Mouse (Mus musculus) forebrain, embryonic 14.5 days (tissue): ENCODE results near the gene Patj. TPM values are rescaled to one million over a fixed set of nuclear protein-coding genes. Genes with fewer than 3 reads are reported as not detected.

Experiments used
- ATAC-seq: fragments of 200-750 bp; cut with Nextera tagmentation; 2 replicates; pipeline ENCODE4 v1.8.0; 2017; ENCODE audit warnings: mild to moderate bottlenecking, moderate library complexity
- DNase-seq: peaks from one replicate; pipeline ENCODE4 v3.0.0-alpha.2; 2015; ENCODE audit warnings: low spot score
- H3K27ac ChIP-seq: fragments of 300-500 bp; sonication (generic); 2 replicates; pipeline ENCODE4 v1.5.1; 2014; ENCODE audit warnings: low read depth, mild to moderate bottlenecking, control low read depth, low read length, moderate library complexity
- H3K27me3 ChIP-seq: fragments of 300-500 bp; sonication (generic); replicated peaks from 2 replicates; pipeline ENCODE4 v1.6.1; 2014; ENCODE audit warnings: low read length, control low read depth, mixed read lengths; ENCODE audit not compliant: control insufficient read depth, insufficient read depth
- H3K36me3 ChIP-seq: fragments of 300-500 bp; sonication (generic); 2 replicates; pipeline ENCODE4 v1.6.1; 2014; ENCODE audit warnings: low read length, control low read depth; ENCODE audit not compliant: control insufficient read depth, insufficient read depth
- H3K4me1 ChIP-seq: fragments of 300-500 bp; sonication (generic); 2 replicates; pipeline ENCODE4 v1.6.1; 2014; ENCODE audit warnings: antibody characterized with exemption, low read length, control low read depth; ENCODE audit not compliant: control insufficient read depth, insufficient read depth
- H3K4me2 ChIP-seq: fragments of 300-500 bp; sonication (generic); 2 replicates; pipeline ENCODE4 v1.6.1; 2014; ENCODE audit warnings: mild to moderate bottlenecking, control low read depth, low read length
- H3K4me3 ChIP-seq: fragments of 300-500 bp; sonication (generic); 2 replicates; pipeline ENCODE4 v1.5.1; 2014; ENCODE audit warnings: low read depth, low read length, control low read depth
- H3K9ac ChIP-seq: fragments of 300-500 bp; sonication (generic); 2 replicates; pipeline ENCODE4 v1.6.1; 2014; ENCODE audit warnings: mild to moderate bottlenecking, low read length, control low read depth, moderate library complexity
- H3K9me3 ChIP-seq: fragments of 300-500 bp; sonication (generic); replicated peaks from 2 replicates; pipeline ENCODE4 v1.6.1; 2016; ENCODE audit warnings: low read length, control low read depth, mixed read lengths; ENCODE audit not compliant: control insufficient read depth
- WGBS: fragments of 180-500 bp; shearing (Covaris S2); extraction: QIAGEN DNeasy Blood & Tissue Kit; methylation state at CpG from one replicate; pipeline ENCODE4 v1.1.7; 2014; 5-methylcytosine and 5-hydroxymethylcytosine counted together
- microRNA-seq: library from miRNA; unstranded; fragments of <30 nt; microRNA quantifications from one replicate; pipeline ENCODE4, GENCODE M21; 2016
- polyA plus RNA-seq: library from polyadenylated mRNA; unstranded; fragments of >200 nt; fragmentation: Nextera tagmentation; extraction: Ambion mirVana; gene quantifications from 2 replicates; pipeline ENCODE4 v1.2.1, GENCODE M21; 2014

Patj gene
- polyA plus RNA-seq, 1 experiment from 2014 or later = 7.1 TPM

DNA sequence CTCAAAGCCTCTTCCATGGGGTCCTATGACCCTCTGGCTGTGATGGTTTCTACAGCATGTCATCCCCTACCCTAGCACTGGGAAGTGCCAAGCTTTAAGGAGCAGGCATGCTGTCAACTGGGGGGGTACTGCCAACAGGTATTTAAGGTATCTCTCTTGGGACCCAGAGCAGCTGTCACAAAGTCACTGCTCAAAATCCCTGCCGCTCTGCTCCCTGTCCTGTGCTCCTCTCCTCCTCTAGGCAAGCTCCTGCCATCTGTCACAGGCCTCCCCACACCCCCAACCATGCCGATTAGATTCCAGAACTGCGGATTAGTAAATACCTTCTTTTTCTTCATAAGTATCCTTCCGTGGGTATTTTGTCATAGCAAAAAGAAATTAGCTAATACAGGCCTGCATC, 358.9 kb downstream of the Patj start:
- H3K36me3 ChIP-seq = no peaks in the 10 kb centered on the region
- H3K9ac ChIP-seq = no peak overlapping the region
- 69% methylated on average over 4 of the region's 4 CpGs for WGBS
- no peak overlapping the region for H3K4me2 ChIP-seq
- DNase-seq (no peak), ATAC-seq (no peak)
- no peaks in the 10 kb centered on the region for H3K4me1 ChIP-seq
- no peak overlapping the region for H3K4me3 ChIP-seq
- H3K9me3 ChIP-seq = no peaks in the 10 kb centered on the region
- H3K27me3 ChIP-seq = no peaks in the 10 kb centered on the region
- H3K27ac ChIP-seq = no peak overlapping the region

DNA sequence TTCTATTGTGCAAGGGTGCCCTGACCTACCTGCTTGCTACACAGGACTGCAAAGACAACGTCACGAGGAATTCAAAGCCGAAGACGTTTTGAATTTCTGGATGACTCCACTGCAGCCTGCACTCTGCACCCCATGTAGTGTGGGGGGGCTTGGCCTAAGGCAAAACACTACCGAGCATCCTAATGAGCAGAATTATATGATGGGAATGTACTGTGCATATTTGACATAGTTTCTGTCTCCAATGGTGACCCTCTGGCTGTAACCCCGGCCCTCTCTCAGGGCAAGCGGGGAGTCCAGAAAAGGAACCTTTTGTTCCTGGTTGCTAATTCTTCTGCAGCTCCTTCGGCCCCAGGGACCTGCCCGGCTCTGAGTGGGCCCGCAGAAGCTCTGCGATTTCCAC, 360.6 kb downstream of the Patj start:
- DNase-seq = no peak
- Histone ChIP-seq H3K27me3 (no peaks in the 10 kb centered on the region), H3K4me3 (no peak overlapping the region), H3K9me3 (no peaks in the 10 kb centered on the region), H3K4me2 (no peak overlapping the region), H3K9ac (no peak overlapping the region), H3K36me3 (no peaks in the 10 kb centered on the region), H3K27ac (no peak overlapping the region), H3K4me1 (no peaks in the 10 kb centered on the region)
- ATAC-seq = no peak
- 21% methylated on average over 11 of the region's 11 CpGs for WGBS

DNA sequence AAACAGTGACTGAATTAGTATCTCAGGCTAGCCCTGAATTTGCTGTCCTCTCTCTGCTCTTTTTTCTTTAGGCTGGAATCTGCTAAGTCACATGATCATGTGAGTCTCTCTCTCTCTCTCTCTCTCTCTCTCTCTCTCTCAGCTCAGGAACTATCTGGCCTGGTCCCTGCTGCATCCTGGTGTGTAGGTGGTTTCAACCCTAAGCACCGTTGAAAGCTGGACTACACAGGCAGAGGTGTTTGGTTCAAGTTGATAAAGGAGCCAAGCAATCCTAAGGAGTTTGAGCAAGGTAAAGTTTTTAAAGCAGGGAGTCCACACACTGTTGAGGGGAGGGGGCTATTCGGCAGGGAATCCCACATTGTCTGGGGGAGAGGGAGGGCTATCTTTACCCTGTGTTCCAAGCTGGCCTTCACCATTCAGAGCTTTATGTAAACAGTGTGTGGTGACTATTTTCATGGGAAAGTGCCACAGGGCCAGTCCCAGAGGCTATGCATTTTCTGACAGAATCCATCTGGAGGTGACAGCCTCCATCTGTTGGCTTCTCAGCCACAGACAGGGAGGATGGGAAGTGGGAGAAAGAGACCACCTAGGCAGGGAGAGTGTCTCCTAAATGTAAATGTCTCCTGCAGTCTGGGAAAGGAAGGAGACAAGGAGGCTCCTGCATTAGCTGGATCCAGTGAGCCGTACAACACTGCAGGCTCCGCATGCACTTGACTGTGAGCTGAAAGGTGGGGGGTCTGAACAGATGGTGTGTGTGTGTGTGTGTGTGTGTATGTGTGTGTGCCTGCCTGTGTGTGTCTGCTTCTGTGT, 362.6 kb downstream of the Patj start:
- no peaks in the 10 kb centered on the region for H3K9me3 ChIP-seq
- no peak overlapping the region for H3K4me2 ChIP-seq
- H3K36me3 ChIP-seq = no peaks in the 10 kb centered on the region
- H3K9ac ChIP-seq = no peak overlapping the region
- peak; percentile 92 for ATAC-seq
- no peaks in the 10 kb centered on the region for H3K27me3 ChIP-seq
- DNase-seq = peak; percentile 75
- H3K27ac ChIP-seq = no peak overlapping the region
- 35% methylated on average over 4 of the region's 4 CpGs for WGBS
- H3K4me3 ChIP-seq = no peak overlapping the region
- no peaks in the 10 kb centered on the region for H3K4me1 ChIP-seq

DNA sequence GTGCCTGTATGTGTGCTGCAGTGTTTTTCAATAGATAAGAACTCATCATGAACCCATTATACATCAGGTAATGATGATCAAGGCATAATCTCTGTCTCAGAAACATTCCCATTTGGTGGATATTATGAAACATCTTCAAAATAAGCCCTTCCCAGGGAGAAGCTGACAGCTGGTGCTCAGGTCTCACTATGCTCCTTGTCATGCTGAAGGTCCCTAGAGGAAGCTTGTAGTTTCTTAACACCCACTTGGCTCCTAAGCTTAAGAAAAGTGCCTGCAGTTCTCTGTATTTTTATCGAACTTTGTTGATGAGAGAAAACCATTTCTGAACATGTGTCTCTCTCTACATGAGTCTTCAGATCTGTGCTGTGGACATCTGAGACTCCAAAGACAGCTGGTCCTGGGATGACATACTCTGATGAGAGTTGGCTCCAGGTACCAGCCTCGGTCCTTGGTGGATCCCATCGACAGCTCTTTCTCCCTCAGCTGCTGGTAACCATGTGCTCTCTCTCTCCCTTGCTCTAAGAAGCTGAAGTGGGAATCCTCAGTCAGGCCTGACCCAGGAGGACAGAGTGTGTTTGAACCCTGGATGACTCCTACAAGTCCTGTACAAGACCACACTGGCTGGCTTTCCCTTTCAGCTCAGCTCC, 363.4 kb downstream of the Patj start:
- 81% methylated on average over 3 of the region's 3 CpGs for WGBS
- Histone ChIP-seq H3K4me2 (no peak overlapping the region), H3K36me3 (no peaks in the 10 kb centered on the region), H3K9me3 (no peaks in the 10 kb centered on the region), H3K4me1 (no peaks in the 10 kb centered on the region), H3K27ac (no peak overlapping the region), H3K27me3 (no peaks in the 10 kb centered on the region), H3K9ac (no peak overlapping the region), H3K4me3 (no peak overlapping the region)
- no peak for DNase-seq
- ATAC-seq = peak; percentile 22; the same call in 1 of the 2 replicates

DNA sequence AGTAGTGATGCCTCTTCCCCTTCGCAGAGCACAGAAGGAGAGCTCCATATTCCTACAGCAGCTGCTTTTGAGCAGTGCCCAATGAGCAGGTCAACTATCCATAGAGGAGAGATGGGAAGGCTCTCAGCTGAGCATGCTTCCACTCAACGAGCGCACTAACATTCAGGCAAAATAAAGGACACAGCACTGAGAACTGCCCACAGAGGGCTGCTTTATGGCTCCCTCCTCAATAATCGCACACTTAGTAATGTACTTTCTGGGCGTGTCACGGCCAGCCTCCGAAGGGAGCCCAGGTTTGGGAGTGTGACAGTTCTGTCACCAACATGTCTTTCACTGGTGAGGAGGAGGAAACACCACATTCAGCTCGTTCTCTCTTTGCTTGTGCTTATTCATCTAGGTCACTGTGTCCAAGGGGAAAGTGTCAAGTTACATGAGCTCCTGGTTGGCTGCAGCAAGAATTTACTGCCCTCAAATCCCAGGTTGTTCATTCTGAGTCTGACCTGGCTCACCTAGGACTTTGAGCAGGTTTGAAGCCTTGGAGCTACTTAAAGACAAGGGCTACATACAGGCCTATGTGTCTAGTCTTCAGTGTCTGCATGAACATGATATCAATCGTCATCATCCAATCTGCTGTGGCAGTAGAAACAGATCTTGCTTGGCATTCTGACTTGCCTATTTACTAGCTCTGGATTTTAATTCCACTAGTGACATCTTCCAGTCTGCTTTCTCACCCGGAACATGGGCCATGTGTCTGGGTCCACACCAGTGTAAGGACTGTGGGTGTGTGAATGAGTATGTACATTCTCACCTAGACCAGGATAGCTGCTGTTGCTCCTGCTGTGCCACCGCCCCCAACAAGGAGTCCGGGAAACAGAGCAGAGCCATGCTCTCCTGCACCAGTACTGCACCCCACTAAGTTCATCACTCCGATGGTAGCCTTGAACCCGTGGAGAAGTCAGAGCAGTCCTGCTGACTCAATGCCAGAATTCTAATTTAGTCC, 371.8 kb downstream of the Patj start:
- WGBS = 85% methylated on average over 14 of the region's 14 CpGs
- ATAC-seq = no peak
- no peak overlapping the region for H3K9ac ChIP-seq
- no peaks in the 10 kb centered on the region for H3K27me3 ChIP-seq
- H3K9me3 ChIP-seq = no peaks in the 10 kb centered on the region
- H3K27ac ChIP-seq = no peak overlapping the region
- no peaks in the 10 kb centered on the region for H3K4me1 ChIP-seq
- no peaks in the 10 kb centered on the region for H3K36me3 ChIP-seq
- H3K4me3 ChIP-seq = no peak overlapping the region
- H3K4me2 ChIP-seq = no peak overlapping the region
- DNase-seq = no peak

Small RNA genes within 50 kb of the gene (microRNA-seq; reads per million reads assigned to microRNA genes)
- gene Gm22625 (not detected), gene Gm26154 (not detected)

Other genes with a start within 250 kb of the Patj start
- gene Tm2d1, start 12.5 kb upstream of the Patj start, polyA plus RNA-seq = 111 and 130 TPM in 2 replicates